Mouse (Mus musculus): Measurements from ENCODE around the gene Fancf. TPM values are rescaled to one million over a fixed set of nuclear protein-coding genes. Genes with fewer than 3 reads are reported as not detected.

Fancf gene
- polyA plus RNA-seq (2017; shearing (Covaris generic)), result 18.8 TPM

DNA sequence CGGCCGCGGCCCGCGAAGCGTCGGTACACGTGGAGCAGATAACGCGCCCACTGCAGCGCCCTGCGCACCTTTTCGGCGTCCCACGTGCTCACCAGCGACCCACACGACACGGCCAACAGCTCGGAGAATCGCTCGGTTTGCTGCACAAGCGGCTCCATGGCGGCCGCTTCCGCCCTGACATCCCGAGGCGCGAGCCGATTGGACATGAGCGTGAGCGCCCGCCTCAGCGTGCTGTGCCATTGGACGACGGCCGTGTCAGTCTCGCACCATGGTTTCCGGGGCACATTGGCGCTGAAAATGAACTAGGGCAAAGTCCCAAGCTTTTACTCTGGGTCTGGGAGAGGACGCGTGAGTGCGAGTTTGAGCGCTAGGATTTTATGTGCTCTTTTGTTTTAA is at the start of gene Fancf:
Gene Fancf, minus strand, starts transcription at position 171 of the 396 bp plus-strand sequence.

DNA sequence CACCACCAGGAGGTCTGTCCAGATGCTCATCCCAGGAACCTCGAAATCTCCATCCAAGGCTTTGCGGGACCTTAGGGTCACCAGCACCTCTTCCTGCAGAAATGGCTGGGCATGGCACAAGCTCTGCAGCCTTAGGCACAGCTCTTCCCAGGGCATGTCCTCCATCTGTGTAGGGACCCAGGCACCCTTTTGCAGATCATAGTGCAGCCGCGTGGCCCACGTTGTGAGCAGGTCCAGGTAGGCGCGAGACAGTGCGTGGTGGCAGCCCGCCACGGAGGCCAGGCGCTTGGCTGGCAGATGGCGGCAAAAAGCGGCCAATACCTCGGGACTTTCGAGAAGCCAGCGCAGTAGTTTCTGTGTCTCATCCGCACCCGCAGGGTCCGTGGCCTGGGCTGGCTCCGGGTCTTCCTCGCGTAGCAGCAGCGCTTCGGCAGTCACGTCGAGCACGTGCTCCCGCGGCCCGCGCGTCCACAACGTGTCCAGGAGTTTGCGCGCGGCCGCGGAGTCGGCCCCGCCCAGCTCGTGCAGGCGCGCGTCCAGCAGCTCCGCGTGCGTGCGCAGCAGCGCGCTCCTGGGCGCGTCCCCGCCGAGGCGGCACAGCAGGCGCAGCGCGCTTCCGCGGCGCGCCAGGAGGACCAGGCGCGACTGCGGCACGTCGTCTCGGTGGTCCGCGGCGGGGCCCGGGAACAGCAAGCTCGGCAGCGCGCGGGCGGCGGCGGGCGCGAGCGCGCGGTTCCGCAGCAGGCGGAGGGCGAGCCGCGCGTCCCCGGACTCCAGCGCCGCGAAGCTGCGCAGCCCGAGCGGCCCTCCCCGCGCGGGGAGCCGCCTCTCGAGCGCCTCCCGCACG is 594 bp downstream of the Fancf start, which contains the start of gene Gas2:
Gene Gas2, plus strand, starts transcription at position 766 of the 847 bp plus-strand sequence.

Other genes with a start within 250 kb of the Fancf start
- 0.17 TPM for gene Slc17a6, start 240.3 kb downstream of the Fancf start, polyA plus RNA-seq (2017; shearing (Covaris generic))
- gene Gas2, start 252 bp downstream of the Fancf start, polyA plus RNA-seq (2017; shearing (Covaris generic)), result 7.0 TPM
- gene Svip, start 143.8 kb upstream of the Fancf start, polyA plus RNA-seq (2017; shearing (Covaris generic)), result 1.5 TPM
- not detected for gene 1700015G11Rik, start 153.5 kb upstream of the Fancf start, polyA plus RNA-seq (2017; shearing (Covaris generic))

Data from effector memory CD4-positive, alpha-beta T cell, adult 5 months (primary cell).